Mouse (Mus musculus): ENCODE data around the gene Cyb5rl.

GRCm38 (mm10) chr4:107045188-107045587, 21.6 kb upstream of the Cyb5rl start:
- TF ChIP-seq CTCF (IDR thresholded peaks at IDR 0.05) (no peak), POLR2A (IDR thresholded peaks at IDR 0.05; ENCODE audit: insufficient read depth, low read depth, low read length) (no peak), EP300 (IDR thresholded peaks at IDR 0.05; ENCODE audit: insufficient read depth, low read depth, low read length) (no peak)
